Mouse (Mus musculus) heart, embryonic 14.5 days (tissue): ENCODE data around the gene Ildr2. TPM values are rescaled to one million over a fixed set of nuclear protein-coding genes. Genes with fewer than 3 reads are reported as not detected.

Experiments used
- ATAC-seq: fragments of 200-750 bp; cut with Nextera tagmentation; 2 replicates; pipeline ENCODE4 v1.8.0; 2017; ENCODE audit warnings: low read depth, moderate TSS enrichment; ENCODE audit not compliant: insufficient number of reproducible peaks, insufficient read depth, low FRiP score
- H3K27ac ChIP-seq, 2 experiments: fragments of 200-500 bp in 1 of 2; fragments of 300-500 bp in 1 of 2; sonication (generic) in 1 of 2; replicated peaks in 1 of 2; 2 replicates each; pipeline ENCODE4 v1.5.1; 2012 to 2014; ENCODE audit warnings: low read depth in 2 of 2, low read length in 2 of 2, control low read depth in 1 of 2, mild to moderate bottlenecking in 1 of 2, mixed read lengths in 1 of 2; ENCODE audit not compliant: control insufficient read depth in 1 of 2, insufficient read depth in 1 of 2
- H3K27me3 ChIP-seq: fragments of 300-500 bp; sonication (generic); 2 replicates; pipeline ENCODE4 v1.6.1; 2014; ENCODE audit warnings: mild to moderate bottlenecking, low read length, control low read depth; ENCODE audit not compliant: control insufficient read depth, insufficient read depth
- H3K36me3 ChIP-seq: fragments of 300-500 bp; sonication (generic); 2 replicates; pipeline ENCODE4 v1.6.1; 2014; ENCODE audit warnings: mild to moderate bottlenecking, control low read depth, low read length, mixed read lengths; ENCODE audit not compliant: control insufficient read depth, insufficient read depth
- H3K4me1 ChIP-seq, 2 experiments: fragments of 200-500 bp in 1 of 2; fragments of 300-500 bp in 1 of 2; sonication (generic) in 1 of 2; 2 replicates each; pipeline ENCODE4 v1.6.1; 2012 to 2014; ENCODE audit warnings: low read length in 2 of 2, control low read depth in 1 of 2, mixed read lengths in 1 of 2; ENCODE audit not compliant: control insufficient read depth in 2 of 2, insufficient read depth in 2 of 2
- H3K4me2 ChIP-seq: fragments of 300-500 bp; sonication (generic); 2 replicates; pipeline ENCODE4 v1.6.1; 2014; ENCODE audit warnings: mild to moderate bottlenecking, low read length
- H3K4me3 ChIP-seq, 2 experiments: fragments of 200-500 bp in 1 of 2; fragments of 300-500 bp in 1 of 2; sonication (generic) in 1 of 2; 2 replicates each; pipeline ENCODE4 v1.5.1; 2012 to 2014; ENCODE audit warnings: low read length in 2 of 2, mild to moderate bottlenecking in 2 of 2, control low read depth in 1 of 2, low read depth in 1 of 2, moderate library complexity in 1 of 2; ENCODE audit not compliant: control insufficient read depth in 1 of 2, insufficient read depth in 1 of 2
- H3K9ac ChIP-seq: fragments of 300-500 bp; sonication (generic); 2 replicates; pipeline ENCODE4 v1.6.1; 2014; ENCODE audit warnings: mild to moderate bottlenecking, low read length
- H3K9me3 ChIP-seq: fragments of 300-500 bp; sonication (generic); 2 replicates; pipeline ENCODE4 v1.6.1; 2016; ENCODE audit warnings: low read length, control low read depth; ENCODE audit not compliant: control insufficient read depth
- WGBS: fragments of 180-500 bp; shearing (Covaris S2); extraction: QIAGEN DNeasy Blood & Tissue Kit; methylation state at CpG from one replicate; pipeline ENCODE4 v1.1.7; 2014; 5-methylcytosine and 5-hydroxymethylcytosine counted together
- polyA plus RNA-seq: library from polyadenylated mRNA; unstranded; fragments of >200 nt; fragmentation: Nextera tagmentation; extraction: Ambion mirVana; gene quantifications from 2 replicates; pipeline ENCODE4 v1.2.1, GENCODE M21; 2014

The Ildr2 gene
- polyA plus RNA-seq, 1 experiment from 2014 or later = 1.5 TPM

DNA sequence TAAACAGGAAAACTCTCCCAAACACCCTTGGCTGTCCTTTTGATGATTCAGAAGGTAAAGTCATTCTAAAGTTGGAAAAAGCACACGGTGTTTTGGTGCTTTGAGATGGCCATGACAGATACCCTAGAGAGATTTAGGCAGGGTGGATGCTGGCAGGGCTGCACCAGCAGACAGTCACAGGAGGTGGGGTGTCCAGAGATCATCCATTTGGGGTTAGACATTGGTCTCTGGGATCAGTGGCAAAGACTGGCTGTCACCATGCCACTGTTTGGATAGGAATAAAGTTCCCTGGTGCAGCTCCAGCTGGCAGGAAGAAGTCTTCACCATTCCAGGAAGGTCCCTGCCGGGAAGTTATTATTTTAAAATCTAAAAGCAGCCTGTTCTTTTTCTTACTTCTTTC, 24.8 kb downstream of the Ildr2 start:
- Histone ChIP-seq H3K36me3 (no peaks in the 10 kb centered on the region), H3K9ac (no peak overlapping the region), H3K27me3 (no peaks in the 10 kb centered on the region), H3K4me1 (peaks cover 7 to 9% of the 10 kb centered on the region in 2 experiments; a peak in 3 of 4 replicates), H3K4me3 (no peak overlapping the region), H3K4me2 (no peak overlapping the region), H3K27ac (no peak overlapping the region), H3K9me3 (no peaks in the 10 kb centered on the region)
- WGBS = 44% methylated on average over 2 of the region's 2 CpGs
- ATAC-seq = no peak

DNA sequence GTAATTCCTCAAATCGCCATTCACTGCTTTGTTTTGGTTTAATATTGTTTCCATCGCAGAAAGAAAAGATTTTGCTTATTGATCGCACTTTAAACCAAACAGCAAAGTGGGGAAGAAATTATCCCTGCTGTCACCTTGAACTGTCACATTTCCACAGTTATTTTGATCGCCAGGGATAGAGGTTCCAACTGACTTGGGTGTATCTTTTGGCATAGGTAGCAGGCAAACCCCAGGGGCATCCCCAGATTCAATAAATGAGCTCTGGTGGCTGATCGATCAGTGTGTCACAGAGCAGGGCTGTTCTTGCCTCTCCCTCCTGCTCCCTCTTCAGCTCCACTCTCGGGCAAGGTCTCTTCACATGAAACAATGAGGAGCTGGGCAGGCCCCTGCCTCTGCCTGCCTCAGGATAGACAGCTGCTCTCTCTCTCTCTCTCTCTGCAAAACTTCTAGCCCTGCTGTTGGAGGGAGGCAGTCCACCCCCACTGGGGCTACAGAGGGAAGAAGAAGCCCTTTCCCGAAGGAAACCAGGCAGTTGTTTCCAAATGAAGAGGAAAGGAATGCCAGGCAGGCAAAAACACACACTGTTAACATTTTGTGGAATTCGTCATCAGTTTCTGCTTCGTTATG, 25.8 kb downstream of the Ildr2 start:
- no peaks in the 10 kb centered on the region for H3K36me3 ChIP-seq
- no peak overlapping the region for H3K9ac ChIP-seq
- H3K27me3 ChIP-seq = no peaks in the 10 kb centered on the region
- no peak overlapping the region for H3K4me3 ChIP-seq
- no peak overlapping the region for H3K27ac ChIP-seq
- peaks cover 7 to 9% of the 10 kb centered on the region in 2 experiments; a peak in 3 of 4 replicates for H3K4me1 ChIP-seq
- no peaks in the 10 kb centered on the region for H3K9me3 ChIP-seq
- ATAC-seq = no peak
- H3K4me2 ChIP-seq = no peak overlapping the region
- WGBS = 45% methylated on average over 9 of the region's 9 CpGs

DNA sequence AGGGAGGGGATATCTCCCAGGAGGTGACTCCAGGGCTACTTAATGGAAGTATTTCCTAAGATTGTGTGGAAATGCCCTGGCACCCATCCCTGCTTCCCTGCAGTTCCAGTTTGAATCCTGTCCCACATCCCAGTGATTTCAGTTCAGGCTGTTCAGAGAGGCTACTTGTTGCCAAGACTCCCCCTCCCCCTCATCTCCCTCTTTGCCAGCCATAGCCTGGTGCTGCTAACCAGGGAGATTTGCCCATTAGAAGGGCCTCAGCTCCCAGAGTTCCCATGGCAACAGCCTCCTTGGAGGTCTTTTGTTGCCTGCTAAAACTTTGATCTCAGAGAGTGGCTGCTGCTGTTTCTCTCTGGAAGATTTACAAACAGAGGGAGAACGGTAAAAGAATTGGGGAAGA, 26.6 kb downstream of the Ildr2 start:
- WGBS = 20% methylated on average over 1 of the region's 1 CpGs
- Histone ChIP-seq H3K9ac (no peak overlapping the region), H3K9me3 (no peaks in the 10 kb centered on the region), H3K27me3 (no peaks in the 10 kb centered on the region), H3K4me2 (no peak overlapping the region), H3K4me1 (peaks cover 7 to 9% of the 10 kb centered on the region in 2 experiments; a peak in 3 of 4 replicates), H3K27ac (no peak overlapping the region), H3K4me3 (no peak overlapping the region), H3K36me3 (no peaks in the 10 kb centered on the region)
- ATAC-seq = no peak

DNA sequence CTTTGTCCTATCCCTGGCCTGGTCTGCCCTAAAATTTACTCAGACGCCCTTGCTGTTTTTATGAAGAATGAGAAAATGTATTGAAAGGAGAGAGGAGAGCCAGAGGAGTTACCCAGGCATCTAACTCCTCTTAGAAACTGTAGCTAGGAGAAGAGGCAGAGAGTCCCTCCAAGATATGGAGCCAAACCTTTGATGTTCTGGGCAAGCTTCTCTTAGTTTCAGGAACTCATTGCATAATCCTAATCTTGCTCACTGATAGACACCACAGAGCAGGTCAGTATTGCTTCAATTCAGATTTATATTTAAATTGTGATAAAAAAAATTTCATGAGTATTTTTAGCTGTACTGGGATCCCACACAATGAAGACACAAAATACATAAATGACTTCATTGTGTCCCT, 27.3 kb downstream of the Ildr2 start:
- no peak overlapping the region for H3K27ac ChIP-seq
- no peak overlapping the region for H3K4me2 ChIP-seq
- WGBS = 48% methylated on average over 1 of the region's 1 CpGs
- no peak overlapping the region for H3K4me3 ChIP-seq
- H3K27me3 ChIP-seq = no peaks in the 10 kb centered on the region
- H3K9me3 ChIP-seq = no peaks in the 10 kb centered on the region
- ATAC-seq = no peak
- no peak overlapping the region for H3K9ac ChIP-seq
- peaks cover 7 to 9% of the 10 kb centered on the region in 2 experiments; a peak in 3 of 4 replicates for H3K4me1 ChIP-seq
- no peaks in the 10 kb centered on the region for H3K36me3 ChIP-seq

- ATAC-seq = no peak
- Histone ChIP-seq H3K4me2 (no peak overlapping the region), H3K4me1 (peaks cover 7 to 9% of the 10 kb centered on the region in 2 experiments; a peak in 3 of 4 replicates), H3K9ac (no peak overlapping the region), H3K4me3 (no peak overlapping the region), H3K27ac (no peak overlapping the region), H3K27me3 (no peaks in the 10 kb centered on the region), H3K9me3 (no peaks in the 10 kb centered on the region), H3K36me3 (no peaks in the 10 kb centered on the region)
- 58% methylated on average over 3 of the region's 3 CpGs for WGBS
Observed at GRCm38 (mm10) chr1:166281836-166282235, 27.9 kb downstream of the Ildr2 start.

DNA sequence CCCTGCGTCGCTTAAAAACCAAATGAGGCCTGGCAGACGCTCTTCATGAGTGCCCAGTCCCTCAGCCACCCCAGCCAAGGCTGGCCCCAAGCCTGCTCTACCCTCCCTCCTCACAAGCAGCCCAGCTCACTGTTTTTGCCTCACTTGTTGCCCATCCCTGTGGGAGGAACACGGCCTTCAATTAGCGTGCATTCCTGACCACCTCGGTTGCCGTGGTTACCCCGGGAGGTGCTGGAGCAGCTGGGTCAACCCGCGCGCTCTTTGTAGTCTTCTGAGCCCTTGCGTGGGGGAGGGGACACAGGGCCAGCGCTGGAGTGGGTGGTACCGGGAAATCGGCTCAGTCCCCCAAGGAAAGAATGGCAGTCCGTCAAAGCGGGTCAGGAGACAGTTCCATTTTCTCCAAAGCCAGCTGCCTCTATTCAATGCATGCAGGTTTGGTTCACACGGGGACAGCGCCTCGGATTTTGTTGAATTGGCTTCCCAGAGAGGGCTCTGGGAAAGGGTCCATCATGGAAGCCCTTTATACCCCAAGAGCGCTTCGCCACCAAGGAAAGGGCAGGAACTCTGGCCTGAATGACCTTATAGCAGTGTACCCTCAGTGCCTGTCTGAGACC, 28.8 kb downstream of the Ildr2 start:
- H3K9ac ChIP-seq = no peak overlapping the region; the same call in 1 of the 2 replicates
- WGBS = 9% methylated on average over 22 of the region's 22 CpGs
- peak; percentile 54 for ATAC-seq
- H3K27me3 ChIP-seq = no peaks in the 10 kb centered on the region
- H3K27ac ChIP-seq = no peak overlapping the region
- H3K4me3 ChIP-seq = peak overlapping the region; percentile 29 to 32
- no peaks in the 10 kb centered on the region for H3K36me3 ChIP-seq
- H3K4me1 ChIP-seq = peaks cover 7 to 9% of the 10 kb centered on the region in 2 experiments; a peak in 3 of 4 replicates
- H3K4me2 ChIP-seq = peak overlapping the region; percentile 67
- H3K9me3 ChIP-seq = no peaks in the 10 kb centered on the region

GRCm38 (mm10) chr1:166283451-166283850, 29.5 kb downstream of the Ildr2 start:
- Histone ChIP-seq H3K9me3 (no peaks in the 10 kb centered on the region), H3K4me3 (no peak overlapping the region), H3K36me3 (no peaks in the 10 kb centered on the region), H3K4me2 (no peak overlapping the region), H3K27me3 (no peaks in the 10 kb centered on the region), H3K9ac (no peak overlapping the region), H3K27ac (no peak overlapping the region), H3K4me1 (peaks cover 7 to 9% of the 10 kb centered on the region in 2 experiments; a peak in 3 of 4 replicates)
- no peak for ATAC-seq
- WGBS = 92% methylated on average over 6 of the region's 6 CpGs
